Mouse (Mus musculus): ENCODE measurements around the gene Tmem116.

DNA sequence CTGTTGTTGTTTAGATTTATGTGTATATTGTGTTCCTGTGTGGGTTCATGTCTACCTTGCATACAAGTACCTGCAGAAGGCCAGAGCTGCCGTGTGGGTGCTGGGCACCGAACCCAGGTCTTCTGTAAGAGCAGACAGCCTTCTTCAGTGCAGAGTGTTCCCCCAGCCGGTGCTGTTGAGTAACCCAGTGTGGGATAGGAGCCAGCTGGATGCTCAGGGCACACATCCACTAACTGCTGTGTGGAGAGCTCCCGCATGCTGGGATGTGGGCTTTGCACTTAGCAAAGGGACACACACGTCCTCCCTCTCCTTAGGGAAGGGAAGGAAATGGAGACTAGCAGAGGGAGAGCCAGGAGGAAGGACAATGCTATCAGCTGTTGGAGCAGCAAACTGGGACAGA, 13.6 kb upstream of the Tmem116 start:
- no peak for TF ChIP-seq HCFC1 (IDR thresholded peaks at IDR 0.05; ENCODE audit: borderline replicate concordance, insufficient read depth, low read length)
- no peak for TF ChIP-seq MAFK (IDR thresholded peaks at IDR 0.05; ENCODE audit: insufficient read depth, low read depth, low read length)
- TF ChIP-seq CHD2 (IDR thresholded peaks at IDR 0.05; ENCODE audit: low read depth, low read length), result no peak
- TF ChIP-seq ZC3H11A (IDR thresholded peaks at IDR 0.05; ENCODE audit: borderline replicate concordance, low read depth, low read length), result no peak

Data from ES-E14 (cell line).